Comparison of ENCODE assay signal across 9 mouse cellular contexts in the genomic region with DNA sequence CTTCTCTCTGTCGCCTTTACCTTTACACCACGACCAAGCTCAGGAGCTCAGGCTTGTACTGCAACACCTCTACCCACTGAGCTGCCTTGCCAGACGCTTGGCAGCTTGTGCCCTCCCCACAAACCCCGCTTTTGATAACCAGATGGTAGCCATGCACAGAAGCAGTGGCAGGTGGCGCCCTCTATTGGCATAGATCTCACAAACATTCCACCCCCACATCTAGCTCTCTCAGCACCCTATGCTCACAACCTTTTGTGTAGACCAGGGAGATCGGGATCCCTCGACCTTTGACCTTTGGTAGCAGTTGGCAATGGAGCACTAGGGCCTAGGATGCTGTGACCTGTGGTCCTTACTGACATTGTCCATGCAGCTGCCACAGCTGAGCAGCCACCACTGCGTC.
DNase-seq lines count a peak whose midpoint lies in the region; ATAC-seq lines count a peak whose summit lies in the region.
"Had no signal": no experiment of that assay in that cellular context is flagged by ENCODE, and none has a peak within 500 bp of the region (broad histone marks: within the 10 kb centered on the region; RNA-seq: fewer than 3 reads in every experiment).

No protein-coding gene starts in this region.

- 0 out of 2 replicates have a peak, but pooled peaks cover 4% of the 10 kb centered on the region for H3K4me1 ChIP-seq in kidney, embryonic 14.5 days (ENCODE audit: control insufficient read depth, insufficient read depth, low read length)

- no peak overlapping the region for H3K27ac ChIP-seq in kidney, embryonic 14.5 days (ENCODE audit: low read depth, low read length)

- 80% methylated on average over 8 of the region's 8 CpGs for WGBS in kidney, embryonic 14.5 days

- H3K9ac ChIP-seq in kidney, embryonic 14.5 days (ENCODE audit: low read depth, low read length), result no peak overlapping the region

- no peaks in the 10 kb centered on the region for H3K27me3 ChIP-seq in kidney, embryonic 14.5 days (ENCODE audit: control insufficient read depth, insufficient read depth, low read length)
- H3K27me3 ChIP-seq: CH12.LX had no signal

- peak; percentile 32 to 46 for DNase-seq in cerebellum, adult 18-20 months
- no peak for DNase-seq in cerebellum, adult 9-10 months
- peak; percentile 12 to 57 for DNase-seq in kidney, postnatal 36 days
- DNase-seq in adrenal gland, postnatal 36 days, result peak; percentile 25 to 55
- DNase-seq in layer of hippocampus, postnatal 10 days (ENCODE audit: low spot score in 2 of 2), result peak; percentile 60 to 62
- peak; percentile 56 for DNase-seq in testis, postnatal 10 days (ENCODE audit: low spot score)
- DNase-seq in frontal cortex, postnatal 36 days (ENCODE audit: low spot score in 2 of 2), result no peak

- ATAC-seq in kidney, embryonic 14.5 days (ENCODE audit: low FRiP score, low TSS enrichment), result no peak

- no peaks in the 10 kb centered on the region for H3K36me3 ChIP-seq in kidney, embryonic 14.5 days (ENCODE audit: control insufficient read depth, insufficient read depth, low read length)

- H3K9me3 ChIP-seq in kidney, embryonic 14.5 days (ENCODE audit: control insufficient read depth, low read length), result no peaks in the 10 kb centered on the region

- H3K4me2 ChIP-seq in kidney, embryonic 14.5 days (replicated peaks; ENCODE audit: low read depth, low read length), result no peak overlapping the region

- H3K4me3 ChIP-seq in kidney, embryonic 14.5 days (ENCODE audit: low read length), result no peak overlapping the region

Comparison
In these comparisons a context has a peak if more than half of its experiments do, and no peak if none do; other contexts are left out.
1. DNase-seq: peak in cerebellum, adult 18-20 months (2 of 2), kidney, postnatal 36 days (2 of 2), adrenal gland, postnatal 36 days (2 of 2), layer of hippocampus, postnatal 10 days (2 of 2) and testis, postnatal 10 days (single experiment); none in cerebellum, adult 9-10 months (single experiment) and frontal cortex, postnatal 36 days (0 of 2).